Mouse (Mus musculus) central nervous system, embryonic 18 days (tissue): ENCODE data around the gene Prkce. TPM values are rescaled to one million over a fixed set of nuclear protein-coding genes. Genes with fewer than 3 reads are reported as not detected.

ENCODE experiments used
- polyA plus RNA-seq: library from polyadenylated mRNA; depleted of rRNA; stranded (reverse); fragments of >200 nt; gene quantifications from 2 replicates; pipeline ENCODE4 v1.2.3, GENCODE M21; 2012; rRNA removed

Prkce gene
- polyA plus RNA-seq, result 33.6 and 40.1 TPM in 2 replicates

DNA sequence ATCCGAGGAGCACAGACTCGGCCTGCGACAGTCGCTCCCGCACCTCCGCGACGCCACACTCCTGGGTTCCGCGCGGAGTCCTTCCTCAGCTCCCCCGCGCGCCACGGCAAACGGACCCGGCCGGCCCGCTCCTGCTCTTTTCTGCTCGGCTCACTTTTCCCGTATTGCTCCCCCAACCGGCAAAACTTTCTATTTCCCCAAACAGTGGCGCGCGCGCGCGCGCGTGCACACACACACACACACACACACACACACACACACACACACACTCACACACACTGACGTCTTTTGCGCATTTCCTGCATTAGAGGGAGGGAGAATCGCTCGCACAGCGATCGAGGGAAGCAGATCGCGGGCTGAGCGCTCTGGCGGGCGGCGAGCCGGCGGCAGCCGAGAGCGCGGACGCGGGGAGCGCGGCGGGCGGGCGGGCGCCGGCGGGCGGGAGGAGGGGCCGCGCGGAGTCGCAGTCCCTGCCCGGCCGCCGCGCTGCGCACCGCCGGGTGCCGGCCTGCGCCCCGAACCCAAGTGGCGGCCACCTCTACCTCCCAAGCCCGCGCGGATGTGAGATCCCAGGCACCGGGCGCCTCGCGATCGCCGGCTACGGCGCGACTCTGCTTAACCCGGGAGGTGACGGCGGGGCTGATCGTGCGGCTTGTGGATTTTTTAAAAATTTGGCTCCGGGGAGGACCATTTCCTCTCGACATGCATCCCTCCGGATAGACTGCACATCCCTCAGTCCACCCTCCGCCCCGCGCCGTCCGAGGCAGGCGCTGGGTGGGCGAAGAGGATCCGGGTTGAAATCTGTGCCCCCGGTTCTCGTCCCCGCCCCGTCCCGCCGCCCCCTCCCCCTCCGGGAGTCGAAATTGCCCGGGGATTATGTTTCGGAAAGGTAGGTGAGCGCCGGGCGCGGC lies at the start of gene Prkce:
Gene Prkce (plus strand): TSS at position 466 of the 911 bp plus-strand sequence.

DNA sequence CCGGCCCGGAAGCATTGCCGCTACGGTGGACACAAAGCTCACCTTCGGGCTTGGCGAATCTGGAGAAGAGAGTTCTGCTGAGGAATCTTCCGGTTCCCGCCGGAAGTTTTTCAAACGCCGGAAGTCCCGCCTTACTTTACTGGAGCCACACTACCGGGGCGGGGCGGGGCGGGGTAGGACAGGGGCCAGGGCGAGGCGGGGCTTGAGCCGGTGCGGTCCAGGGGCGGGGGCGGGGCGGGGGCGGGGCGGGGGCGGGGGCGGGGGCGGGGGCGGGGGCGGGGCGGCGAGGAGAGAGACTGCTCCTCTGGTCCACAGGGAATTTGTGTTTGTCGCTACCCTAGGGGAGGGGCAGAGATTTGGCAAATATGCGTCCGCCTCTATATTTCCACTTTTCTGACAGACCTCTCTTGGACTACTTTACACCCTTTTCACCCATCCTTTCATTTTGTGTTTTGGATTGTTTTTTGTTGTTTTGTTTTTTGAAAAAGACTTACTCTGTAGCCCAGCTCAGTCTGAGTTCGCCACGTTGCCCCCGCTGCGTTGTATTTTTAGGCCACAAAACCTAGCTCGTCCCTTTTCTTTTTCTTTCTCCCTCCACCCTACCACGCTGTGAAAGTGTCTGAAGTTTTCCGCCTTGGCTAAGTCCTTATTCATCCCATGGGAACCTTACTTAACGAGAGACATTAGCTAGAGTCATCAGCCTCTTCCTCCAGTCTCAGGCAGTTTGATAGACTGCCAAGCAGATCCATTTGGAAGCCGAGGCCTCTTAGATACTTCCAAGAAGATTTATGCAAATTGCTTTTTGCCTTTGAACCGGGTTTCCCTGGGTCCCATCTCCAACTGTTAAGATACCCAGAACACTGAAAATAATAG lies 22.3 kb upstream of the Prkce start, which contains the start of gene Srbd1:
Gene Srbd1 (minus strand): TSS at position 97 of the 873 bp plus-strand sequence.

DNA sequence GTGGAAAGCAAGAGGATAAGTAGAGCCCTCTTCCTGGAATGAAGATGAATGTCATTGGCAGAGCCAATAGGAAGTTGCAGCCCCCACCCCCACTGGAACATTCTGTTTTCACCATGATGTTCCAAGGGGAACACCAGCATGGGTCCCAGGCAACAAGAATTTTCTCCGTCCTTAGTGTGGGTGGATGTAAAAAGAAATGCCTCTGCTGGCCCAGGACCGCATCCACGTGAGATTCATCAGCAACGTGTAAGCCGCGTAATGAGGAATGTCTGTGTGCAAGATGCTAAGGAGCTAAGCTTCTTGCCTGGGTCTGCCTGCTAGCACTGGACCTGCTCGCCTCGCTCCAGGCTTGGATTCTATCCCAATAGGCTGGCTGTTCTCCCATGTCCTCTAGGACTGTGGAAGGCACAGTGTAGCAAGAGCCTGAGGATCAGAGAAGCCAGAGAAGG lies 337.6 kb downstream of the Prkce start, which contains the start of gene Gm10309:
Gene Gm10309 (minus strand): TSS at position 50 of the 449 bp plus-strand sequence.

Other genes starting within 250 kb of the Prkce start
- 9.4 and 10.3 TPM in 2 replicates for gene Srbd1, start 22.6 kb upstream of the Prkce start, polyA plus RNA-seq